ENCODE assay signal across 11 mouse cellular contexts in genomic region chr5:21271386-21272354, GRCm38 (mm10).
DNase-seq lines count a peak whose midpoint lies in the region; ATAC-seq lines count a peak whose summit lies in the region.
"Had no signal": no experiment of that assay in that cellular context is flagged by ENCODE, and none has a peak within 500 bp of the region (broad histone marks: within the 10 kb centered on the region; RNA-seq: fewer than 3 reads in every experiment).

No protein-coding gene starts in this region.

- H3K9ac ChIP-seq in liver, embryonic 13.5 days: no peak overlapping the region
- H3K9ac ChIP-seq in liver, embryonic 11.5 days (ENCODE audit: low read depth, low read length): no peak overlapping the region
- H3K9ac ChIP-seq: forebrain, postnatal 0 days had no signal

- peak; percentile 13 to 32 for DNase-seq in cerebellum, postnatal 10 days
- no peak for DNase-seq in cerebellum, adult 11 months
- no peak for DNase-seq in liver, embryonic 13.5 days
- no peak for DNase-seq in liver, embryonic 11.5 days (ENCODE audit: low spot score)
- peak; percentile 42 for DNase-seq in kidney, postnatal 10 days
- DNase-seq in retina, postnatal 1 day: peak; percentile 59
- no peak for DNase-seq in right cerebral cortex, postnatal 36 days (ENCODE audit: low spot score in 2 of 2)
- DNase-seq in left cerebral cortex, postnatal 14 days (ENCODE audit: low spot score in 2 of 2): no peak
- DNase-seq: cerebellum, adult 11-12 months; forebrain, postnatal 0 days; thymus, adult 2 months had no signal

- no peaks in the 10 kb centered on the region for H3K9me3 ChIP-seq in liver, embryonic 13.5 days (replicated peaks)
- no peaks in the 10 kb centered on the region for H3K9me3 ChIP-seq in liver, embryonic 11.5 days (ENCODE audit: control insufficient read depth, low read length)

- H3K4me2 ChIP-seq in liver, embryonic 13.5 days: no peak overlapping the region
- no peak overlapping the region for H3K4me2 ChIP-seq in liver, embryonic 11.5 days

- H3K27me3 ChIP-seq in liver, embryonic 13.5 days: 0 out of 2 replicates have a peak, but pooled peaks cover 3% of the 10 kb centered on the region
- no peaks in the 10 kb centered on the region for H3K27me3 ChIP-seq in liver, embryonic 11.5 days (replicated peaks; ENCODE audit: control insufficient read depth, insufficient read depth, low read length)

- 0 out of 2 replicates have a peak, but pooled peaks have one; percentile 51 for ATAC-seq in liver, embryonic 13.5 days (ENCODE audit: low read depth)
- ATAC-seq in liver, embryonic 11.5 days (replicated peaks; ENCODE audit: low FRiP score): no peak
- ATAC-seq: forebrain, postnatal 0 days had no signal

- no peak overlapping the region for H3K4me3 ChIP-seq in liver, embryonic 13.5 days (replicated peaks)
- H3K4me3 ChIP-seq in liver, embryonic 11.5 days (ENCODE audit: low read depth, low read length): no peak overlapping the region

- no peaks in the 10 kb centered on the region for H3K36me3 ChIP-seq in liver, embryonic 13.5 days
- no peaks in the 10 kb centered on the region for H3K36me3 ChIP-seq in liver, embryonic 11.5 days (ENCODE audit: control insufficient read depth, insufficient read depth, low read length)

- WGBS in liver, embryonic 13.5 days (ENCODE audit: insufficient replicate concordance): 51% methylated on average over 9 of the region's 9 CpGs
- WGBS in liver, embryonic 11.5 days: 65% methylated on average over 9 of the region's 9 CpGs

- intact Hi-C loops in left cerebral cortex, postnatal 14 days (cut with DNase I): loop anchor here (5.0 kb wide), 1 partner anchor 151 kb away; the partner anchor contains the start of genes Ccdc146 and Fam185a

- H3K27ac ChIP-seq in liver, embryonic 13.5 days: no peak overlapping the region
- no peak overlapping the region for H3K27ac ChIP-seq in liver, embryonic 11.5 days (ENCODE audit: low read depth, low read length)

- H3K4me1 ChIP-seq in liver, embryonic 13.5 days (replicated peaks): peaks cover 7% of the 10 kb centered on the region; the same call in 1 of the 2 replicates
- H3K4me1 ChIP-seq in liver, embryonic 11.5 days (replicated peaks; ENCODE audit: control insufficient read depth, insufficient read depth, low read length): no peaks in the 10 kb centered on the region

Comparison
In these comparisons a context has a peak if more than half of its experiments do, and no peak if none do; other contexts are left out.
1. DNase-seq: peak in cerebellum, postnatal 10 days (2 of 2), kidney, postnatal 10 days (single experiment) and retina, postnatal 1 day (single experiment); none in cerebellum, adult 11 months (single experiment), liver, embryonic 13.5 days (single experiment), liver, embryonic 11.5 days (single experiment), right cerebral cortex, postnatal 36 days (0 of 2) and left cerebral cortex, postnatal 14 days (0 of 2).